Mouse (Mus musculus): ENCODE measurements at regions not wholly inside any gene's neighbourhood (a gene's known extent, or its start where the extent isn't known, plus 50 kb on each side); places are given as distances from the start of the nearest gene placed in this dataset.

GRCm38 (mm10) chr9:56547291-56547977, 129.0 kb downstream of the Hmg20a start:
- ATAC-seq = no peak
- H3K36me3 ChIP-seq (ENCODE audit: control insufficient read depth, insufficient read depth, low read length) = no peaks in the 10 kb centered on the region
- H3K4me3 ChIP-seq (ENCODE audit: low read length) = no peak overlapping the region
- H3K27me3 ChIP-seq (replicated peaks; ENCODE audit: control insufficient read depth, insufficient read depth, low read length) = no peaks in the 10 kb centered on the region
- H3K4me1 ChIP-seq (ENCODE audit: control insufficient read depth, insufficient read depth, low read depth, low read length) = peaks cover 11% of the 10 kb centered on the region
- H3K4me2 ChIP-seq (ENCODE audit: low read length) = no peak overlapping the region
- no peaks in the 10 kb centered on the region for H3K9me3 ChIP-seq (ENCODE audit: control insufficient read depth, low read length)
- H3K9ac ChIP-seq (ENCODE audit: low read depth, low read length) = no peak overlapping the region
- 41% methylated on average over 9 of the region's 9 CpGs for WGBS
- H3K27ac ChIP-seq (ENCODE audit: low read depth, low read length) = 0 out of 2 replicates have a peak overlapping the region, but pooled peaks have one; percentile 18

GRCm38 (mm10) chr9:56549774-56550173, 131.4 kb downstream of the Hmg20a start:
- H3K9ac ChIP-seq (ENCODE audit: low read depth, low read length) = no peak overlapping the region
- WGBS = 74% methylated on average over 8 of the region's 8 CpGs
- no peak for ATAC-seq

GRCm38 (mm10) chr9:56550178-56550577, 131.8 kb downstream of the Hmg20a start:
- Histone ChIP-seq H3K36me3 (ENCODE audit: control insufficient read depth, insufficient read depth, low read length) (no peaks in the 10 kb centered on the region), H3K4me1 (ENCODE audit: control insufficient read depth, insufficient read depth, low read depth, low read length) (peaks cover 19% of the 10 kb centered on the region), H3K9me3 (ENCODE audit: control insufficient read depth, low read length) (no peaks in the 10 kb centered on the region), H3K9ac (ENCODE audit: low read depth, low read length) (no peak overlapping the region), H3K4me3 (ENCODE audit: low read length) (no peak overlapping the region), H3K27ac (ENCODE audit: low read depth, low read length) (no peak overlapping the region), H3K4me2 (ENCODE audit: low read length) (no peak overlapping the region), H3K27me3 (replicated peaks; ENCODE audit: control insufficient read depth, insufficient read depth, low read length) (no peaks in the 10 kb centered on the region)
- no peak for ATAC-seq
- 62% methylated on average over 4 of the region's 4 CpGs for WGBS

More at GRCm38 (mm10) chr9:56549774-56550173, 131.4 kb downstream of the Hmg20a start:
- Histone ChIP-seq H3K27me3 (replicated peaks; ENCODE audit: control insufficient read depth, insufficient read depth, low read length) (no peaks in the 10 kb centered on the region), H3K36me3 (ENCODE audit: control insufficient read depth, insufficient read depth, low read length) (no peaks in the 10 kb centered on the region), H3K4me2 (ENCODE audit: low read length) (no peak overlapping the region), H3K4me3 (ENCODE audit: low read length) (no peak overlapping the region), H3K9me3 (ENCODE audit: control insufficient read depth, low read length) (no peaks in the 10 kb centered on the region), H3K27ac (ENCODE audit: low read depth, low read length) (no peak overlapping the region), H3K4me1 (ENCODE audit: control insufficient read depth, insufficient read depth, low read depth, low read length) (peaks cover 19% of the 10 kb centered on the region)

- Histone ChIP-seq H3K4me1 (ENCODE audit: control insufficient read depth, insufficient read depth, low read depth, low read length) (peaks cover 19% of the 10 kb centered on the region), H3K9ac (ENCODE audit: low read depth, low read length) (no peak overlapping the region; the same call in 1 of the 2 replicates), H3K27ac (ENCODE audit: low read depth, low read length) (peak overlapping the region; percentile 55), H3K9me3 (ENCODE audit: control insufficient read depth, low read length) (no peaks in the 10 kb centered on the region), H3K36me3 (ENCODE audit: control insufficient read depth, insufficient read depth, low read length) (no peaks in the 10 kb centered on the region), H3K4me2 (ENCODE audit: low read length) (peak overlapping the region; percentile 13; the same call in 1 of the 2 replicates), H3K4me3 (ENCODE audit: low read length) (no peak overlapping the region), H3K27me3 (replicated peaks; ENCODE audit: control insufficient read depth, insufficient read depth, low read length) (no peaks in the 10 kb centered on the region)
- peak; percentile 61 for ATAC-seq
- 53% methylated on average over 11 of the region's 11 CpGs for WGBS
Observed at GRCm38 (mm10) chr9:56551376-56552186, 133.2 kb downstream of the Hmg20a start.

GRCm38 (mm10) chr9:56552187-56552686, 133.8 kb downstream of the Hmg20a start:
- 74% methylated on average over 6 of the region's 6 CpGs for WGBS
- Histone ChIP-seq H3K27me3 (replicated peaks; ENCODE audit: control insufficient read depth, insufficient read depth, low read length) (no peaks in the 10 kb centered on the region), H3K4me1 (ENCODE audit: control insufficient read depth, insufficient read depth, low read depth, low read length) (peaks cover 19% of the 10 kb centered on the region), H3K36me3 (ENCODE audit: control insufficient read depth, insufficient read depth, low read length) (no peaks in the 10 kb centered on the region), H3K9ac (ENCODE audit: low read depth, low read length) (no peak overlapping the region; the same call in 1 of the 2 replicates), H3K4me3 (ENCODE audit: low read length) (no peak overlapping the region), H3K4me2 (ENCODE audit: low read length) (no peak overlapping the region), H3K9me3 (ENCODE audit: control insufficient read depth, low read length) (no peaks in the 10 kb centered on the region), H3K27ac (ENCODE audit: low read depth, low read length) (peak overlapping the region; percentile 55)
- ATAC-seq = no peak

- peak; percentile 67 for ATAC-seq
- H3K27me3 ChIP-seq (replicated peaks; ENCODE audit: control insufficient read depth, insufficient read depth, low read length) = no peaks in the 10 kb centered on the region
- no peak overlapping the region for H3K4me2 ChIP-seq (ENCODE audit: low read length)
- no peaks in the 10 kb centered on the region for H3K36me3 ChIP-seq (ENCODE audit: control insufficient read depth, insufficient read depth, low read length)
- H3K9ac ChIP-seq (ENCODE audit: low read depth, low read length) = no peak overlapping the region
- no peaks in the 10 kb centered on the region for H3K9me3 ChIP-seq (ENCODE audit: control insufficient read depth, low read length)
- H3K27ac ChIP-seq (ENCODE audit: low read depth, low read length) = peak overlapping the region; percentile 55; the same call in 1 of the 2 replicates
- WGBS = 15% methylated on average over 1 of the region's 1 CpGs
- no peak overlapping the region for H3K4me3 ChIP-seq (ENCODE audit: low read length)
- H3K4me1 ChIP-seq (ENCODE audit: control insufficient read depth, insufficient read depth, low read depth, low read length) = peaks cover 19% of the 10 kb centered on the region
Observed at GRCm38 (mm10) chr9:56552766-56553165, 134.4 kb downstream of the Hmg20a start.

GRCm38 (mm10) chr9:56553626-56554025, 135.2 kb downstream of the Hmg20a start:
- H3K9me3 ChIP-seq (ENCODE audit: control insufficient read depth, low read length) = no peaks in the 10 kb centered on the region
- peaks cover 19% of the 10 kb centered on the region for H3K4me1 ChIP-seq (ENCODE audit: control insufficient read depth, insufficient read depth, low read depth, low read length)
- 45% methylated on average over 13 of the region's 13 CpGs for WGBS
- H3K36me3 ChIP-seq (ENCODE audit: control insufficient read depth, insufficient read depth, low read length) = no peaks in the 10 kb centered on the region
- H3K4me3 ChIP-seq (ENCODE audit: low read length) = no peak overlapping the region
- H3K4me2 ChIP-seq (ENCODE audit: low read length) = no peak overlapping the region
- 0 out of 2 replicates have a peak, but pooled peaks have one; percentile 6 for ATAC-seq
- no peak overlapping the region for H3K9ac ChIP-seq (ENCODE audit: low read depth, low read length)
- H3K27ac ChIP-seq (ENCODE audit: low read depth, low read length) = peak overlapping the region; percentile 69
- H3K27me3 ChIP-seq (replicated peaks; ENCODE audit: control insufficient read depth, insufficient read depth, low read length) = no peaks in the 10 kb centered on the region

GRCm38 (mm10) chr9:56554096-56554495, 135.7 kb downstream of the Hmg20a start:
- Histone ChIP-seq H3K4me3 (ENCODE audit: low read length) (no peak overlapping the region), H3K27ac (ENCODE audit: low read depth, low read length) (peak overlapping the region; percentile 69; the same call in 1 of the 2 replicates), H3K36me3 (ENCODE audit: control insufficient read depth, insufficient read depth, low read length) (no peaks in the 10 kb centered on the region), H3K4me1 (ENCODE audit: control insufficient read depth, insufficient read depth, low read depth, low read length) (peaks cover 19% of the 10 kb centered on the region), H3K27me3 (replicated peaks; ENCODE audit: control insufficient read depth, insufficient read depth, low read length) (no peaks in the 10 kb centered on the region), H3K4me2 (ENCODE audit: low read length) (no peak overlapping the region), H3K9ac (ENCODE audit: low read depth, low read length) (peak overlapping the region; percentile 3; the same call in 1 of the 2 replicates), H3K9me3 (ENCODE audit: control insufficient read depth, low read length) (no peaks in the 10 kb centered on the region)
- peak; percentile 44; the same call in 1 of the 2 replicates for ATAC-seq
- 46% methylated on average over 6 of the region's 6 CpGs for WGBS

- H3K27ac ChIP-seq (ENCODE audit: low read depth, low read length) = no peak overlapping the region
- WGBS = 23% methylated on average over 2 of the region's 2 CpGs
- no peaks in the 10 kb centered on the region for H3K36me3 ChIP-seq (ENCODE audit: control insufficient read depth, insufficient read depth, low read length)
- ATAC-seq = no peak
- H3K4me2 ChIP-seq (ENCODE audit: low read length) = no peak overlapping the region
- H3K9me3 ChIP-seq (ENCODE audit: control insufficient read depth, low read length) = no peaks in the 10 kb centered on the region
- H3K9ac ChIP-seq (ENCODE audit: low read depth, low read length) = no peak overlapping the region
- no peak overlapping the region for H3K4me3 ChIP-seq (ENCODE audit: low read length)
- no peaks in the 10 kb centered on the region for H3K27me3 ChIP-seq (replicated peaks; ENCODE audit: control insufficient read depth, insufficient read depth, low read length)
- H3K4me1 ChIP-seq (ENCODE audit: control insufficient read depth, insufficient read depth, low read depth, low read length) = peaks cover 6% of the 10 kb centered on the region
Observed at GRCm38 (mm10) chr9:56559618-56560144, 141.3 kb downstream of the Hmg20a start.
